Mouse (Mus musculus): ENCODE measurements at regions not wholly inside any gene's neighbourhood (a gene's known extent, or its start where the extent isn't known, plus 50 kb on each side); places are given as distances from the start of the nearest gene placed in this dataset.
"Not testable (repeated sequence)": the region's sequence is repeated elsewhere in the genome, so short reads cannot be mapped to it uniquely, and the experiment has no call there.

GRCm38 (mm10) chr14:53374591-53374990, 879.0 kb upstream of the Olfr1507 start:
- TF ChIP-seq CTCF, EP300 (IDR thresholded peaks at IDR 0.05; ENCODE audit: low read depth): not testable (repeated sequence)
